Mouse (Mus musculus) kidney, postnatal 36 days (tissue): ENCODE data around the gene Dusp22.

ENCODE experiments used
- DNase-seq, 2 experiments: peaks; one replicate each; pipeline ENCODE4 v3.0.0; 2021 to 2022; ENCODE audit warnings: mixed read lengths in 2 of 2

Gene Dusp22

DNA sequence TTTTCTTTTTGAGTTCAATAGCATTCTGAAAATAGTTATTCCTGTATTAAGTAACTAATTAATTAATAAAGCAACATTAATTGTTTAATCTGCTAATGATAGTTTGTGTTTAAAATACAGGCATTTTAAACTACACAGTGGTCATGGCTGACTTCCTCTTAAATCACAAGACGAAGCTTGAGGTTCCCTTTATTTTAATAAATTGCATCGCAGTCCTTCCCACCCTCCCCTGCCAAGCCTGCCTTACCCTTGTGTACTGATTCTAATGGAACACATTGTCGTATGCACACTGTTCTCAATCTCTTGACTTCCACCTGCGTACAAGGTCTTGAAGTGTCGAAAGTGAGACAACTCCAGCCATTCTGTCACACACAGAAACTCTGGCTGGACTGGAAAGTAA, 14.1 kb downstream of the Dusp22 start:
- DNase-seq: no peak

DNA sequence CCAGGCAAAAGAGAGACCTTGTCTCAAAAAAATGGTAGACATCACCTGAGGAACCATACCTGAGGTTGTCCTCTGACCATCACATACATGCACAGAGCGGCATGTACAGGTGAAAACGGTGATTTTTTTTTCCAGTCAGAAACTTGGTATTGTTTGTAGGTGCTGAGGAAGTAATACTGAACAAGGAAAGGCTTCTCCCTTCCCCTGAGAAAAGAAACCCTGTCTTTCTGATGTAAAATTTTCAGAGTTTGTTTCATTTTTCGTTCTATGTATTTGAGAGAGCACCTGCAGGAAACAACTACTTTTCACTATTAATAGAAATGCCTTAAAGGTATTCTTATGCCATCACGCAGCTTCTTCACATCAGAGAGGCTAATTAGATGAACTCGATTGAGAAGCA, 19.0 kb downstream of the Dusp22 start:
- DNase-seq: no peak

DNA sequence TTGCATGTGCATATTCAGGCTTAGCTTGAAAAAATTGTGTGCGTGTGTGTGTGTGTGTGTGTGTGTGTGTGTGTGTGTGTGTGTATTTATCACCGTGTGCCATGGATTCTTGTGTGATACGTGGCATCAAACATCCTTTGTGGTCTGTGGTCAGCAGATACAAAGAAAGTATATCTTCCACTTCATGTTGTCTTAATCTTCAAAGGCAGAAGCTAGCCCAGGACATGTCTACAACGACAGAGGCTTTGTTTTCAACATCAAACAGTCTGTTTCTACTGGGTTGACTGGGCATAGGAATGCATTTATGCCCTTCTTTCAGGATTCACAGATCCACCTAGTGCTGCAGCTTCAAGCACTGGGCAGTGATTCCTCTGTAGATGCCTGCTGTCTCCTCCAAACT, 22.1 kb downstream of the Dusp22 start:
- no peak for DNase-seq

DNA sequence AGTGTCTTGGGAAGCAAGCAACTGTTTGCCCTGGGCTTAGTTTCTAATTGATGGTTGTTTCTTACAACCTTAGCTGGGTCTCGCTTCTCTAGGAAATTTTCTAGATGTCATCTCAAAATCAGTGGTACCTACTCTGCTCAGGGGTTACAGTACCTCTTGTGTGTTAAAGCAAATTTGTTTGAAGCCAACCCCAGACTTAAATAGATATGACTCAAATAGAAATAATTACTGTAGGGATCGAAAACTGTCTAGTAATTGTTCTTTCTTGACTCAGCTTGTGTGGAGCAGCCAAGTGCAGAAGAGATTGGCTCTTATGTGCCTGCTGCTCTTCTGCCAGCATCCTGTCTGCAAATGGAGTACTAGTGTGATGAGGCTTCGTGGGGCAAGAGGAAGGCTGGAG, 22.5 kb downstream of the Dusp22 start:
- DNase-seq: no peak

DNA sequence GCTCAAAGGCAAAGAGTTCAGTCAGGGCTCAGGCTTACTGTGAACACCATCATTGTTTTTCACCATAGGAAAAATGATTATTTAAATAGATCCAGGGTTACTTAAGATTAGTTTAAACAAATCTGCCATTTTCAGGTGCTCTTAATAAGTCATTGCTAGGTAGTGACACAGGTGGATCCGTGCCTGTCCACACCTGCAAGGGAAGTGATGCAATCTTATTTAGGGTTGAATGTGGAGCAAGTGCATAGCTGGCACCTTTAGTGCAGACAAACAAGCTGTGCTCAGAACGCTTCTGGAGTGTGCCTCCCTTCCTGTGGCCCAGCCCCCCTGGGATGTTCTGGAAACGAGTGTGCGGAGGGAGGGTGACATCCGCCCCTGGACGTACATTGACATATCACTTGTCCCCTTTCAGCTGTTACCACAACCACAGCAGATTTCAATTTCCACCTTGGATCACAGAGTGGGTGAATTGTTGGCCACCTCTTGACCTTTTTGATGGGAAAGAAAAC, 24.9 kb downstream of the Dusp22 start:
- no peak for DNase-seq

DNA sequence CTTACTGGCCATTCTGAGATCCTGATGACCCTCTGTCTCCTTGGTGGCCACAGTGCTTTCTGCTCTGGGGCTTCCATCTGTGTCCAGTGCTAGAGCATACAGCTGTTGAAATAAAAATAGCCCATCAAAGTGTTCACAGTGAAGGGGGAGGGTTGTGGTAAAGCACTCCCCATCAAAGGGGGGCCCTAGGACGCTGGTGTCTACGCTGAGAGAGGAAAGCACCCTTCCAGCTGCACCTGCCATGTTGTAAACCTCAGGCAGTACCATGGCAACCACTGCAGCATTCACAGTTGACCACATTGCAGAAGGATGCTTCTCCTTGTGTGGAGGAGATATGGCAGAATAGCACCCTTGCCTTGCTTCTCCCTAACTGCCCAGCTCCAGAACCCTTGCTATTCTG, 26.2 kb downstream of the Dusp22 start:
- DNase-seq: no peak

DNA sequence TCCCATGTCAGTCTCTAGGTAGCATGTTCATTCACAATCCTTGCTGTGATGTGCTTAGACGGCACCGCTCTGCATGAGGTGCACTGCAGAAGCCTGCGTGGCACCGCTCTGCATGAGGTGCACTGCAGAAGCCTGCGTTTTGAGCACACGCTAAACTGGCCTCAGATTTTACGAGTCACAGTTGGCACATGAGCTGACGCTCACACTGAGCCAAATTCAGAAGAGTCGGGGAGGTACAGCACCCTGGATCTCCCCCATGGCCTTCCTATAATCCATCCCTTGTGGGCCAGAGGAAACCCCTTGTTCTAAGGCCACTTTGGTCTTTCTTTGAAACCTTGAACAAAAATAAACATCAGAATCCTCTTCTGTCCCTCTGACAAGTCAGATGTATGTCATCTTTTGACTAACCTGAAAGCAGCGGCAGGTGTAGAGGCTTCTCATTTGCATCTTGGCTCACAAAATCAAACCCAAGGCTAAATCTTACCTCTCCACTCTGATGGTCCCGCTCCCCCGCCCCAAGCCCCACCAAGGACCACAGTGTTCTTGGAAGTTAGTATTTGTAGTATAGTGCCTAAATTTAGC, 28.3 kb downstream of the Dusp22 start:
- no peak for DNase-seq

DNA sequence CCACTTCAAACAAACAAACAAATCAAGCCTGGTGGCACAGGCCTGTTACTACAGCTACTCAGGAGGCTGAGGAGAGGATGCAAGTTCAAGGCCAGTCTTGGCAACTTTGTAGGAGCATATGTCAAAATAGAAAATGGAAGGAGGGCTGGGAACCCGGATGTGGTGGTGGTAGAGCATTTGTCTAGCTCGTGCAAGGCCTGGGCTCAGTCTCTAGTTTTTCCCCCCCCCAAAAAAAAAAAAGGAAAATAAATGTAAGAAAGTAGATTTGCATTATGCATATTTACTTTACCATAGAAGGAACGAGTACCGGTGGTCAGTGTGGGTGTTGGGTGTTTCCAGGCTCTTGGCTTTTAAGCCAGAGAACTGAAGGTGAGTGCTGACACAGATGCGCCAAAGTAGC, 29.7 kb downstream of the Dusp22 start:
- no peak for DNase-seq

DNA sequence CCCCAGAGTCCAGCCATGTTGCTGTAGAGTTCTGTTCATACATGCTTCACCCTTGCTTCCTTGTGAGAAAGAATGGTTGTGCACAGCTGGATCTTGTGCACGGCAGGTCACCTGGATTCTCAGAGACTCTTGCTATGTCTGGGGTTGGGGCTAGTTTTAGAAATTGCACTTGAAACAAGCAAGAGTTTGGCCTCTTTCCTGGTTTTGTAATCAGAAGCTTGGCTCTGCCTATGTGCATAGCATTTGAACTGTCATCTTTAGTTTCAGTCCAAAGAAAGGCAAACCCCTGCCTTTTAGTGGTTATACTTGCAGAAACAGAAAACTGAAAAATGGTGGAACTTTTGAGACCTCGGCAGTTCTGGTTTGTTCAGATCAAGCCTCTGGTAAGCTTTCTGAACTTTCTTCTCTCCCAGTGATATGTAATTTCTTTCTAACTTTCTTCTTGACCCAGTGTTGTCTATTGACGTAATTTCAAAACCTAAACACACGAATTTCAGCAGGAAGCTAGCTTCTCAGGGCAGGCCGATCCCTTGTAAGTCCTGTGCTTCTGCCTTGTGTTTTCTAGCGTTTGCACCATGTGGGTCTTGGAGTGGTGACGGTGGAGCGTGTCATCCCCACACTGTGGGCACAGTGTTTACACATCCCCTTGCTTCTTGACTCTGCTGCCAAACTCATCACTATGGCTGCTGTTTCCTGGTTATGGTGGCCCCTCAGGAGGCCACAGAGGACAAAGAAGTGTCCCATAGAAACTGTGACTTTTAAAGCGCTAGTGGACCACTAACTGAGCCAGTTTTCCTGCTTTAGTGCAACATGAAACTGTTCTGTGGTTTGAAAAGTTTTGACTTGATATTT, 31.9 kb downstream of the Dusp22 start:
- DNase-seq: no peak

DNA sequence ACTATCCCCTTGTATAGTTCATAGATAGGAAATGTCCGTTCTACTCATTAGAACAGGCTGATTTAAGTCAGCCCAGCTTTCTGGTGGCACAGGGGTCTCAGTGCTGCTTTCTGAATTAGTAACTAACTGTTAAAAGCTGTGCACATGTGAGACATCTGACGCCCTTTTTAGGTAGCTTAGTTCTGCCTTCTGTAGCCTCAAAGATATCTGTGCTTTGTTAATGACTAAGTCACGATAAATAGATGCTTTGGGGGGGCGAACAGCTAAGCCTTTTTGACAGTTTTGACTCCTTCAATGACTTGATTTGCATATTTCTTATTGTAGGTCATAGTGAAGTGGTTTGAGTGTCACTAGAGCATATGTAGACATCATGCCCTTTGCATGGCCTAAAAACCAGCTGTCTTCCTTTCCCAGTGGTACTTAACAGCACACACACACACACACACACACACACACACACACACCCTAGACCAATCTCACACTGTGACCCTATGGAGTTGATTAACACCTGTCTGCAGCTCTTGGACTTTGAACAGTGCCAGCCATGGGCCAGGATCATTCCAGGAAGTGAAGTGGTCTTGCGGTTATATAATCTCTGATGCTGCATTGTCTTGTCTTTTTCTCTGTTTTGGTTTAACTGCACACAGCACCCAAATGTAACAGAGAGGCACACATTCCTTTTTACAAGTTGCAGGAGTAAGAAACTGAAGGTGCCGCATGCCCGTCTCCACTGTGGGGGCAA, 33.0 kb downstream of the Dusp22 start:
- DNase-seq: peak; percentile 34 to 50

DNA sequence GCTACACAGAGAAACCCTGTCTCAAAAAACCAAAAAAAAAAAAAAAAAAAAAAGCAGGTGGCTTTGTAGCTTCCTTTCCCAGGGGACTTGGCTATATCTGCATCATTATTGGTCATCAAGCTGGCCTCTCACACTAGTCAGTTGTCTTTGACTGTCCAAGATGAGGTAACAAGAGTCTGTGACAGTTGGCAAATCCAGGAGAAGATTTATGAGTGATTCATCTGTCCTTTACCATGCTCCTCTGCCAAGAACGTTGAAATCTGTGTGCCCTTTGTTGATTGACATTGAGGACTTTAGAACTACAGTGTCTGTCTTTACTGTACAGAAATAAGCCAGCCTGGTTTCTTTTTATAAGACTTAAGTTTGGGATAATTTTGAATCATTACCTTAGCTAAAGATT, 35.4 kb downstream of the Dusp22 start:
- no peak for DNase-seq

DNA sequence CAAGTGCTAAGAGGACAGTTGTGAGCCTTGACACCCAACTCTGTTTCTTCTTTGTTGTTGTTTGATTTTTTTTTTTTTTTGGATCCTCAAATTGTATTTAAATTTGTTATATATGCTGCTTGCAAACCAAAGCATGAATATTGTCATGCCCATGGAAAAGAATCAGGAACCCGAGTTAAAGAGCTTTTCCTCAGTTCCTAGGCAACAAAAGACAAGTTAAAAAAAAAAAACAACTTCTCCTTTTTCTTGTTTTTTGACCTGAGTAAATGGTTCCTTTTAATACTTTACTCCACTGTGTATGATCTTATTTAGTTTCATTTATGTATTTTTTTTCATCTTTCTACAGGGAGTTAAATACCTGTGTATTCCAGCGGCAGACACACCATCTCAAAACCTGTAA, 36.1 kb downstream of the Dusp22 start:
- DNase-seq: no peak

DNA sequence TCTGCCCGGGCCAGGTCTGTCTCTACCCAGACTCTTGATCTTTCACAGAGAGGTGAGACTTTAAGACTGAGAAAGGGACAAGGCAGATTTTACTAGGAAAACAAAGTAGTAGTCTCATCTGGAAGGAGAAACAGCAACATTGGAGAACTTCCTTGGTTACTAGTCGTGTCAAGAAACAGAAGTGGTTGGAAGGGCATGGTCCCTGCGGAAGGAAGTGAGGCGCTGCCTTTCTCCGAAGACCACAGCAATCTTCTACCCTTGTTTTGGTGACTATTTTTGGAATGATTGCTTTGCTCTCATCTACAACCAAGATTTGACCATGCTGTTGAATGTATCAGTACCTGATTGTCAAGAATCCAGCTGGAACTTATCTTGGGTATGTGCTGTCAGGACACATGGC, 38.1 kb downstream of the Dusp22 start:
- DNase-seq: no peak

DNA sequence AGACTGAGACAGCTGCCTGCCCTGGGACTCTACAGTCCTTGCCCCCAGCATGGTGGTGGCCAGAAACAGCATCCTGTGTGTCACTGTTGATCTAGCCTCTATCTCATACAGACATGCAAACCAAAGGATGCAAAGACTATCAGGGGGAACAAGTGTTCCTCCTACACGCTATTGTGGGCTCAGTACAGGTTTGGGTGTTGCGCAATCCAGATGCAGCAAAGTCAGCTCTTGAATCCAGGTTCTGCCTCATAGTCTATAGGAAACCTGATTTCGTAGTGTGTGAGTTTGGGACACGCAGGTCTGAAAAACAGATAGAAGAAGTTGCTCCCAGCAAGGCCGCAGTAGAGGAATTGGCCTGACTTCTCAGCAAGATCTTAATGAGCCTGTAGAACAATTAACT, 42.9 kb downstream of the Dusp22 start:
- no peak for DNase-seq

DNA sequence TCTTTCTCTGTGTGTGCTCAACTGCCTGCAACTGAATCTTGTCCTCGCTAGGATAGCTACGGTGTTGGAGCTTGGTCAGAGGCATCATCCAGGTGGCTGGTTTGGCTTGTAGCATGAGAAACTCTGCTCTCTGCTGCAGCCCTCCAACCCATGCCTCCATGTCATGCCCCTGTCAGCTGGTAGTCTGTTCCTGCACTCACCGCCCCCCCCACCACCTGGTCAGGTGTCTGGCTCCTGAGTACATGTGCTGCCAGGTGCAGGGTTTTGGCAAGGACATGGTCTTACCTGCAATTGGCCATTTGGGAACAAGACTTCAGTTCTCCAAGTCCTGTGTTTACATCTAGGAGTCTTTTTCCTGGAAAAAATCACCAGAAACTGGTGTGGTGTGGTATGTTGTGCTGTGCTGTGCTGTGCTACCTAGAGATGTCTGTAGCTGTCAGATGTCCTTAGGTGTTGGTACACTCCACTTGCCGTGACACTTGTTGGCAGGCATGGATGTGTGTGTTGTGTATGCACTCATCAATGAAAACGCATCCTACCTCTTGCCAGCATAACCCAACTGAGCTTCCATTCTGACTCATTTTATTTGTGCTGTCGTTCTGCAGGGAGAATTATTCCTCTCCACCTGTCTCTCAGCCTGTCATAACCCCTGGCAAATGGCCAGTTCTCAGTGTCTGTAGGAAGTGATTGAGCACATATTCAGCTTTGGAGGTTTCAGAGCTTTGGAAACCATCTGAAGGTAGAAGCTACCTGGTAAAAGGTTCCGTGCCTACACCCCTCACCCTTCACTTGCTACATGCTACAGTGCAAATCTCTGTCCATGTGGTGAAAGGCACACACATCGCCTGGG, 44.7 kb downstream of the Dusp22 start:
- DNase-seq: peak in 1 of 2 experiments; percentile 34

DNA sequence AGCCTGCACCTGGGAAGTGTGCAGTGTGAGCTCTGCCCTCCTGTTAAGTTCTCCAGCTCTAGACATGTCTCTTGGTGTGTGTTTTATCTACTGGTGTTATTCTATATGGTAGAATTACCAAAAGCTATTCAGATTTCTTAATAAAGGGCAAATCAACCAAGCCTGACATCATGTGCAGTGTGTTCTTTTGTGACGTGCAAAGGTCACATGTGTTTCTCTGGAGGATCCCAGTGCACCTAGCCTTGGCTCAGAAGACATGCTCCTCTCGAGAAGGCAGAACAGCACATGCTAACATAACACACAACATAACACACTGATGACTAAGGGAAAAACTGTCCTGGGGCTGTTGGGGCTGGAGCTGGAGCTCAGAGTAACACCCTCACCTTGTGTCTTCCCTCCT, 51.3 kb downstream of the Dusp22 start:
- DNase-seq: peak; percentile 16 to 39

DNA sequence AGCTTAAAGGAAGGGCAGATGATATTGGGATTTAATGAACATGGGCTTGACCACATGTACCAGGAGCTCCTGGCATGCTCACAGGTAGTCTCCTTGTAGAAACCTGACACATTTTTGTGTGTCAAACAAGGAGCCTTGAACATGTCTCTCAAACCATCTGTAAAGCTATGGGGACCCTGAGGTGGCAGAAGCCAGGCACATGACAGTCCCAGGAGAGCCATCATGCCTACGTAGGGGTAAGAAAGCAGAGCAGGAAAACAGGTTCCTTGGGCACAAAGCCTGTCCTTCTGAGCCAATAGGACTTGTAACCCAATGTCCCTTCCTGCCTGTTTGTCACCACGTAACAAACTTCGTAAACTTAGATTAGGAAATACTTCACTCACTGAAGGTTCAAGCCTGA, 51.9 kb downstream of the Dusp22 start:
- no peak for DNase-seq

DNA sequence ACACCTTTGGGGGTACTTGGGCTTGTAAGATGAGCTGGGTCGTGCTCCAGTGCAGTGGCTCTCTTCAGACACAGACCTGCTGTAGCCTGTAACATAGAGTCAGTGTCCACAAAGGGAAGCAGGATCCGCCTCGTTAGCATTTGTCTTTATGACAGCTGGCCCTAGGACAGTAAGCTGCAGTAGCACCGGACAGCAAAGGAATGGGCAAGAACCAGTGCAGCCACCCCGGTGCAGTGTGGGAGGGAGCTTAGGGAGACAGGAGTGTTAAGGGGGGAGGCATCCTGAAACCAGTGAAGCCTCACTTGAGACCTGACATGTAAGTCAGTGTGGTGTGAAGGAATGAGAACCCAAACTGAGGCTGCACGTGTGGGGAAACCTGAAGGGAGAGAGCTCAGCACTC, 52.5 kb downstream of the Dusp22 start:
- no peak for DNase-seq

DNA sequence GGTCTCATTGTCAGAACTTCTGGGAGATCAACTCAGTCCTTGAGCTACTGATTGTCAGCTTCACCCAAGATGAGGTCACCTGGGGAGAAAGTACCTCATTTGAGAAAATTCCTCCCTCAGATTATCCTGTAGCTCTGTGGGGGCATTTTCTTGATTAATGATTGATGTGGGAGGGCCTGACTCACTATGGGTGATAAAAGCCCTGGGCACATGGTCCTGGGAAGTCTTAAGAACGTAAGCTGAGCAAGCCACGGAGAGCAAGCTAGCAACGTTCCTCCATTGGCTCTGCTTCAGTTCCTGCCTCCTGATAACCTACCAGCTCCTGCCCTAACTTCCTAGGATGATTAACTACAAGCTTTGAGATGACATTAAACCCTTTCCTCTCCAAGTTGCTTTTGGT, 53.8 kb downstream of the Dusp22 start:
- DNase-seq: peak; percentile 69 to 77

DNA sequence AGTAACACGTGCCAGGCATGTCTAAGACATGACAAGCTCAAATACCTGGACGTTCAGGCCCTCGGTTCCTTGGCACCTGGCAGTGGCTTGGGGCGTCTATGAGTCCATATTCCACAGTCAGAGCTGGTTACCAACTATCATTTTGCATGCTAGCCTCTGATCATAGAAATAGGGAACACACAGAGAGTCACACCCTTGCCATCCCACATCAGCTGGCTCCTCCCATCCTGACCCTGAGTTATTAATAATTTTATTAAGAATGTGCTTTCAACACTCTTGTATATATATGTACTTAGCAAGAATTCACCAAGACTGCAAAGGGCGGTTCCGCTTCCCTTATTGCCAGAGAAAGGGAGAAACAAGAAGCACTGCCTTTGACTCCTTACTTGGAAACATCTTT, 54.8 kb downstream of the Dusp22 start:
- DNase-seq: no peak

DNA sequence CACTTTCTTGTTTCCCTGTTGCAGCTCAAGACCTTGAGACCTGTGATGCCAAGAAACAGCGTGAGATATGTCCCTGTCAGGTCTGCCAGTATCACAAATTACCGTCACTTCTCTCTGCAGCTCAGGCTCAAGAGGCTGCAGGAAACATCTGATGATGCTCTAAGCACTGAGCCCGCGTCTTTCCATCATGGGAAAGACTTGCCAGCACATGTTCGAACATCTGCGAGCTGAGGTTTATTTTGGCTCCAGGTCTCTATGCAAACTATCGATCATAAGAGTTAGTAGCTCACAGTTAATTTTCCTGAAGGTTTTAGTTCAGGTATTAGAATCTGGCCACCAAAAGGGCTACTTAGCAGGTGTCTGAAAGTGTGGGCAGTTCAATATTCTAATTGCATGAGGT, 55.3 kb downstream of the Dusp22 start:
- no peak for DNase-seq

DNA sequence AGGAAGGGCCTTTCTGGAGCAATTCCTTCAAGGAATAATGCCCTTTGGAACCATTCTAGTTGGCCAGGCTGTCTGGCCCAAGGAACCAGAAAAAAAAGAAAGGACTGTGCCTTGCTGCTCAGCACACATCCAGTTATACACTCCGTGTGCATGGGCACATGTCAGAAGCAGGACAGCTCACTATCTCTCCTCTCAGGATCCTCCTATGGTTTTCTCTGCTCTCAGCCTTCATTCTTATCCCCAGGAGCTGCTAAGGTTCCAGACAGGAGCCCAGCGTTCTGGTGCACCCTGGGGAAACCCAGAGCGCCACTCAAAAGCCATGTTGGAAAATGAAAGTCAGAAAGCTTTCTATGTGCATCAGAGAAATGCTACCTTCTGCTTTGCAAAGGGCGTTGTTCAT, 55.8 kb downstream of the Dusp22 start:
- DNase-seq: peak in 1 of 2 experiments; percentile 23

DNA sequence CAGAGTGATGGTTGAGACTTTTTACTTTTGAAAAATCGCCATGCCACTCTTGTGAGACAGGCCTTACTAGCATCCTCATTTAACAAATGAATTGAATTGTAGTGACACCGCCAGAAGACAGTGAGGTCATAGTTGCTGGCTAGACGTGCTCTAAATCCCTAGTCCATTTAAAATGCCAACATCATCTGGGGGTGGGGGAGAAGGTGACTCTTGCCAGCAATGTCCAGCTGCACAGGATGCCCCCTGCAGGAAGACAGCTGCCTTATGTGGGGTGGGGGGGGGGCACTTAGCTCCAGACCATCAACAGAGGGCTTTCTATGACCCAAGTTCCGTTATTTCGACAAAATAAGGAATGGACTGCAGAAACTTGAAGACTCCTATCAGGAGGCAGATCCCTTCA, 56.8 kb downstream of the Dusp22 start:
- no peak for DNase-seq
